Mouse (Mus musculus) colon, adult 2 months (tissue): ENCODE data around the gene Rnf145. TPM values are rescaled to one million over a fixed set of nuclear protein-coding genes. Genes with fewer than 3 reads are reported as not detected.

ENCODE experiments used
- polyA plus RNA-seq: library from polyadenylated mRNA; depleted of rRNA; stranded (reverse); fragments of >200 nt; gene quantifications from 2 replicates; pipeline ENCODE4 v1.2.3, GENCODE M21; 2012; rRNA removed

The Rnf145 gene
- polyA plus RNA-seq, result 132 and 185 TPM in 2 replicates

DNA sequence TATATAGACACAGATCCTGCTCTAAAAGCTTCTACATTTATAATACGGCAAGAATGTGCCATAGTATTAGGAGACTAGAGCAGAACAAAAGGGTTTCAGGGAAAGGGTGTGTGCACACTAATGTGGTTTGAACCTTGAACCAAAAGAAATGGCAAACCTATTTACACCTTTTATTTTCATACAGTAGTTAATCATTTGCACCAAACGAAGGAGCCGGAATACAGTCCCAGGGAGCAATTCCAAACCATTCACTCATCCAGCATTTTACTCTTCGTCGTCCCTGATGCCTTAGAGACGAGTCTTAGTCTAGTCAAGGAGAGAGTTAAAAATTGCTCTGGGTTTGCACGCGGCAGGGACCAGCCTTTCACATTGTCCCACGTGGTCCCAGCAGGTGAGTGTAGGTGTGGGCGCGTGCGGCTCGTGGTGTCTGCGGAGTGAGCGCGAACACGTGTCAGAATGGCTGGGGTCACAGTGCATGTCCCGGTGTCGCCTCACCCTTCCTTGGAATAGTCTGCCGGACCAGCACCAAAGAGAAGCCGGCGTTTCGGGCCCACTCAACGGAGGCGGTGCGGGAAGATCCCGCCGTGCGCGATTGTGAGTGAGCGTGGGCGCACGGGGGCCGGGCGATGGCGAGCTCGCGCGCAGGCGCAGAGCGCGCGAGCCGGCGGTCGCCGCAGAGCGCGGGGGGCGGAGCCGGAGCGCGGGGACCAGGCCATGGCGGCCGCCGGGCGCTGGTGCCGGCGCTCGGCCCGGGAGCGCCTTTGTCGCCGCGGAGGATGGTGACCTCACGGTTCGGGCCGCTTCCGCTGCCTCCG lies at the start of gene Rnf145:
TSS of gene Rnf145 (plus strand) at position 684 of the 815 bp plus-strand sequence.

DNA sequence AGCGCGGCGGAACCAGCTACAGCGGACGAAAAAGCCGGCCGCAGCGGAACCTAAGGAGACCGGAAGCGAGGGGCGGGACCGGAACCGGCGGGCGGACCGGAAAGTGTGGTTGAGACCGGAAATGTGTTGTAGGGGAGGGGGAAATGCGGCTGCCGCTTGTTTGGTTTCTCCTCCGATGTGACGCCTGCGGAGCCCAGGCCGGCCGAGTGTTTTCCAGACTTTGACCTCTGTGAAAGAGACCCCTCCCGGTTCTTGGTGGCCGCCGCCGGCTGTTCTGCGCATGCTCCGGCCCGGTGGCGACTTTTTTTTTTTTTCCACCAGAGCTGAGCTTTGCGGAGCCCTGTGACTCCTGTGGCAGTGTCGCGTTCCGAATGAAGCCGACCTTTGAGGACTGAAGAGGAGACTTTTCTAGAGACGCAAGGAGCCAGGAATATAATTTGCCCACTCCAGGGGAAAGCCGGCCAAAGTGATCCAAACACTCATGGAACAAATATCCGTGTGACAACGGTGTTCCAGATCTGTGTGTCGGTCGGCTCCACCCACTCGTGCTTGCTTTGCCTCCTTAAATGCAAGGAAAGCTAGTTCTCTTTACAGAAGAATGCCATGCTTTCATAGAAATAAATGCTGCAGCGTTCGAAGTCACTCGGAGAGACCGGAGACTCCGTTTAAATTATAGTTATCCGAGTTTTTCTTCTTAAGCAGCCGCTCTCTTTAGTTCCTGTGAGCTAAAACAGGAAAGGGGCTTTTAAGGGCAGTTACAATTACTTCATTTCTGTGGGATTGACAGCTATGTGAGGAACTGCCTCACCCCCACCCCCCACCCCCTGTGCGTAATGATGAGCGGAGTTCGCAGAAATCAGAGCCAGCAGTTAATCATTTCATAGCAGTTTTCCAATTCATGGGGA lies 48.1 kb upstream of the Rnf145 start, which contains the start of gene Ublcp1:
TSS of gene Ublcp1 (minus strand) at position 67 of the 905 bp plus-strand sequence.

Other genes starting within 250 kb of the Rnf145 start
- gene Il12b, start 118.9 kb upstream of the Rnf145 start, polyA plus RNA-seq, result 0.06 TPM in 1 of 2 replicates, not detected in the other
- gene Ublcp1, start 48.5 kb upstream of the Rnf145 start, polyA plus RNA-seq, result 4.9 and 6.2 TPM in 2 replicates
- gene Ebf1, start 98.4 kb downstream of the Rnf145 start, polyA plus RNA-seq, result 3.5 and 4.3 TPM in 2 replicates